Mouse (Mus musculus) B cell, adult (primary cell): ENCODE results near the gene Pira2. TPM values are rescaled to one million over a fixed set of nuclear protein-coding genes. Genes with fewer than 3 reads are reported as not detected.

Experiments used
- total RNA-seq: library from RNA; stranded (reverse); gene quantifications from 4 replicates; pipeline ENCODE4 v1.2.4, GENCODE M21; 2023; ENCODE audit not compliant: inconsistent age

Gene Pira2
- 8.5 to 11.0 TPM (median 9.8 TPM) in 4 replicates for total RNA-seq

GRCm38 (mm10) chr7:3844951-3845350 lies at the start of gene Pira2:
TSS of gene Pira2 (minus strand) at chr7:3845051.

DNA sequence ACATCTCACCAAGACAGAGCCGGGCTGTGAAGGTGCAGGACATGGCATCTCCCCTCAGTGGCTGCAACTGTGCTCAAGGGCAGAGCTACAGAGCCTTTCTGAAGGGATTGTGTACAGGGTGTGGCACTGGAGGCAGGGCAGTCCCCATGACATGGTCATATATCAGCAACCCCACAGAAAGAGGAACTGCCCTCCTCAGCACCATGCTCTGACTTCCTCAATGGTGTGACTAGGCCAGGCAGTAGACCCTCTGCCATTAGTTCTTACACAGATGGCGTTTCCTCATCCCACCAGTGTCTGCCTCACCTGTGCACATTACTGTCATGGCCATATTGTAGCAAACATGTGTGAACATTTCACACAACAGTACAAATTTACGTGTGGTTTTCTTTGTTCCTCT lies 19.3 kb downstream of the Pira2 start, which contains the start of gene Gm15448:
Gene Gm15448, minus strand, starts transcription at position 89 of the 400 bp plus-strand sequence.

Other genes starting within 250 kb of the Pira2 start
- gene Oscar, start 228.9 kb downstream of the Pira2 start, total RNA-seq = not detected in 4 replicates
- gene Ndufa3, start 227.7 kb downstream of the Pira2 start, total RNA-seq = 318 to 337 TPM (median 324 TPM) in 4 replicates
- 16.6 to 33.6 TPM (median 24.7 TPM) in 4 replicates for gene Tfpt, start 215.1 kb downstream of the Pira2 start, total RNA-seq
- 65.9 to 73.2 TPM (median 66.6 TPM) in 4 replicates for gene Prpf31, start 215.1 kb downstream of the Pira2 start, total RNA-seq
- gene Cnot3, start 199.8 kb downstream of the Pira2 start, total RNA-seq = 114 to 134 TPM (median 124 TPM) in 4 replicates
- 7.8 to 9.6 TPM (median 9.3 TPM) in 4 replicates for gene Leng1, start 179.2 kb downstream of the Pira2 start, total RNA-seq
- 6.5 to 11.9 TPM (median 9.4 TPM) in 4 replicates for gene Tmc4, start 167.5 kb downstream of the Pira2 start, total RNA-seq
- gene Tsen34, start 152.2 kb downstream of the Pira2 start, total RNA-seq = 27.6 to 31.2 TPM (median 30.4 TPM) in 4 replicates
- 56.5 to 58.7 TPM (median 57.9 TPM) in 4 replicates for gene Mboat7, start 151.5 kb downstream of the Pira2 start, total RNA-seq
- 2,078 to 2,320 TPM (median 2,119 TPM) in 4 replicates for gene Rps9, start 141.1 kb downstream of the Pira2 start, total RNA-seq
- gene Pirb, start 124.7 kb downstream of the Pira2 start, total RNA-seq = 34.2 to 36.4 TPM (median 35.1 TPM) in 4 replicates
- gene Gm15448, start 19.4 kb downstream of the Pira2 start, total RNA-seq = 4.1 to 7.9 TPM (median 5.5 TPM) in 4 replicates
- gene Gm14548, start 53.1 kb upstream of the Pira2 start, total RNA-seq = 4.4 to 6.5 TPM (median 5.2 TPM) in 4 replicates
- gene Lilra6, start 70.5 kb upstream of the Pira2 start, total RNA-seq = 3.5 to 5.5 TPM (median 4.5 TPM) in 4 replicates
- gene Lair1, start 218.2 kb upstream of the Pira2 start, total RNA-seq = 5.7 to 10.8 TPM (median 8.7 TPM) in 4 replicates